Mouse (Mus musculus): ENCODE results near the gene Aatf. TPM values are rescaled to one million over a fixed set of nuclear protein-coding genes. Genes with fewer than 3 reads are reported as not detected.

Gene Aatf
- polyA plus RNA-seq, 1 experiment from 2014 or later: 28.2 TPM

DNA sequence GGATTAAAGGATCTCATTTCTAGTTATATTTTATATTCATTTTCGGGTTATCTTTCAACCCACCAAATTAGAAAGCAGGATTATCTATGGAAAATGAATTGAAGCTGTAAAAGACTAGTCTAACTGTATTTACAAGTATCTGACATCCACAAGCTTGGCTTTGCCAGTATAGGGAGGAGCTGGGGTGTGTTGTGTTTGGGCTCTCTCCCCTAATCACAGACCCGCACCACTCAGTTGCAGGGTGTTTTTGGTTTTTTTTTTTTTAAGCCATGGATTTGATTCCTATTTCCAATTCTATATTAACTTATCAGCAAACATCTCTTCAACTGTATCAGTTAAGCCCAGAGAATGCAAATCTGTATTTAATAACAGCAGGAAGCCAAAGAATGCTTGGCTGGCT lies 4.1 kb upstream of the Aatf start:
- Histone ChIP-seq H3K36me3 (ENCODE audit: control insufficient read depth, insufficient read depth, low read length) (no peaks in the 10 kb centered on the region), H3K27me3 (ENCODE audit: control insufficient read depth, insufficient read depth, low read length) (peaks cover 76% of the 10 kb centered on the region), H3K4me3 (ENCODE audit: low read depth, low read length) (no peak overlapping the region), H3K9me3 (replicated peaks; ENCODE audit: control insufficient read depth, low read length) (no peaks in the 10 kb centered on the region), H3K4me2 (no peak overlapping the region), H3K4me1 (ENCODE audit: control insufficient read depth, insufficient read depth, low read length) (peaks cover 7% of the 10 kb centered on the region; the same call in 1 of the 2 replicates), H3K9ac (ENCODE audit: low read depth, low read length) (no peak overlapping the region), H3K27ac (ENCODE audit: low read depth, low read length) (no peak overlapping the region)
- 38% methylated on average over 2 of the region's 2 CpGs for WGBS (ENCODE audit: insufficient replicate concordance)
- ATAC-seq (replicated peaks; ENCODE audit: insufficient number of reproducible peaks, low FRiP score, low TSS enrichment): no peak

DNA sequence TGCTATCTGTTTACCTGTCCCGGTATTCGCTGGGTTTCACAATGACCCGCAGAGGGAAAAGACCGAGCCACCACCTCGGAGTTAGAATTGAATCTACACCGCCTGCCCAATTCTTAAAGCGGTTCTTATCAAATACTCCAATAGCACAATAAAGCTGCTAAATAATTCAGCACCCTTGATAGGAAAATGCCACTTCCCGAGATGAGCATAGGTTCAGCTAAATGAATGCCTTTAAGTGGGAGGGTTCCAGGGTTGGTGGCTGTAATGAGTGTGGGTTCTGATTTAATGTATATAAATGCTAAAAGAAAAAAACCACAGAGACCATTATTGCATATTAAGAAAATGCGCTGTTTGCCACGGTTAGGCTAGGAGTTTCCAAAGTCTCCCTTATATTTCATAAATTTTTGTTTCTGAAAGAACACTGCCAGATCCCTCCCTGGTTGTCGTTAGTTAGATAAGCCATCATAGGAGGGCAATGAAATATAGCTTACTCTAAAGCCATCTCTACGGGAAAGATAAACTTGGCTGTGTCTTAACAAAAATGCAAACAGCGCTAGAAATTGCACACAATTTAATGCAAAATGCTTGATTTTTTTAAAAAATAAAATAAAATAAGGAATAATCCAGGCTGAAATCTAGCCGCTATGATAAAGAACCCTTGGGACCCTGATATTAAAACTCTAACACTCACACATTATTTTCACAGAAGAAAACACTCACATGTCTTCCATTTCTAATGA lies 3.3 kb upstream of the Aatf start:
- no peak overlapping the region for H3K4me2 ChIP-seq
- peaks cover 68% of the 10 kb centered on the region for H3K27me3 ChIP-seq (ENCODE audit: control insufficient read depth, insufficient read depth, low read length)
- no peak overlapping the region for H3K9ac ChIP-seq (ENCODE audit: low read depth, low read length)
- no peak overlapping the region for H3K27ac ChIP-seq (ENCODE audit: low read depth, low read length)
- no peaks in the 10 kb centered on the region for H3K9me3 ChIP-seq (replicated peaks; ENCODE audit: control insufficient read depth, low read length)
- WGBS (ENCODE audit: insufficient replicate concordance): 12% methylated on average over 14 of the region's 14 CpGs
- no peak overlapping the region for H3K4me3 ChIP-seq (ENCODE audit: low read depth, low read length)
- H3K4me1 ChIP-seq (ENCODE audit: control insufficient read depth, insufficient read depth, low read length): peaks cover 12% of the 10 kb centered on the region
- H3K36me3 ChIP-seq (ENCODE audit: control insufficient read depth, insufficient read depth, low read length): no peaks in the 10 kb centered on the region
- ATAC-seq (replicated peaks; ENCODE audit: insufficient number of reproducible peaks, low FRiP score, low TSS enrichment): no peak

DNA sequence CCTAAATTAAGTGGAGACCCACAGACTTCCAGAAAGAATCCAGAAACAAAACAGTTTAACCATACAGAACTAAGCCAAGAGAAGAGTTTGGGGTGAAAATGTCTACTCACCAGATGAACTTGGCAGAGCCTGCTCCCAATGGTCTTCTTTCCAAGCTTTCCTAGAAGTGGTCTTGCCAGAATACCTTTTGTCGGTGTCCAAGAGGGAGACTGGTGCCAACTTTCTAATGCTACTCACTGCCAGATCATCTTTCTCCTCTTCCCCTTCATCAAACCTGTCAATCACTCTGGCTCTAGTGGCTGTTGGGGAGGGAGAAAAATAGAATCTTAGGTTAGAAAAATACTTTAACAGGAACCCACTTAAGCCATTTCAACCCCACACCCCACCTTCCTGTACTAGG lies 1.3 kb downstream of the Aatf start:
- ATAC-seq (replicated peaks; ENCODE audit: insufficient number of reproducible peaks, low FRiP score, low TSS enrichment): no peak
- H3K9ac ChIP-seq (ENCODE audit: low read depth, low read length): no peak overlapping the region

DNA sequence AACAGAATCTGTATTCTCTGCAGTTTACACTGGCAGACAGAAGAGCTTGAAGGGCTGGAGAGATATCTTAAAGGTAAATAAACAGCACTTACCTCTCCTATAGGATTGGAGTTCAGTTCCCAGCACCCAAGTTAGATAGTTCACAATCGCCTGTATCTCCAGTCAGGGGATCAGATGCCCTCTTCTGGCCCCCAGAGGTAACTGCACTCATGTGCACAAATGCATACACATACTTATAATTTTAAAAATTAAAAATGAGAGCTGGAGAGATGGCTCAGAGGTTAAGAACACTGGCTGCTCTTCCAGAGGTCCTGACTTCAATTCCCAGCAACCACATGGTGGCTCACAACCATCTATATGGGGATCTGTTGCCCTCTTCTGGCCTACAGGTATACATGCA lies 9.0 kb downstream of the Aatf start:
- ATAC-seq (replicated peaks; ENCODE audit: insufficient number of reproducible peaks, low FRiP score, low TSS enrichment): no peak
- no peaks in the 10 kb centered on the region for H3K27me3 ChIP-seq (ENCODE audit: control insufficient read depth, insufficient read depth, low read length)
- H3K4me2 ChIP-seq: no peak overlapping the region
- WGBS (ENCODE audit: insufficient replicate concordance): 94% methylated on average over 1 of the region's 1 CpGs
- no peak overlapping the region for H3K9ac ChIP-seq (ENCODE audit: low read depth, low read length)
- H3K9me3 ChIP-seq (replicated peaks; ENCODE audit: control insufficient read depth, low read length): 0 out of 2 replicates have a peak, but pooled peaks cover 3% of the 10 kb centered on the region
- H3K4me1 ChIP-seq (ENCODE audit: control insufficient read depth, insufficient read depth, low read length): no peaks in the 10 kb centered on the region
- H3K36me3 ChIP-seq (ENCODE audit: control insufficient read depth, insufficient read depth, low read length): peaks cover 6% of the 10 kb centered on the region
- no peak overlapping the region for H3K27ac ChIP-seq (ENCODE audit: low read depth, low read length)
- no peak overlapping the region for H3K4me3 ChIP-seq (ENCODE audit: low read depth, low read length)

More for the DNA sequence above, 1.3 kb downstream of the Aatf start:
- H3K9me3 ChIP-seq (replicated peaks; ENCODE audit: control insufficient read depth, low read length): no peaks in the 10 kb centered on the region
- no peak overlapping the region for H3K4me3 ChIP-seq (ENCODE audit: low read depth, low read length)
- H3K27ac ChIP-seq (ENCODE audit: low read depth, low read length): no peak overlapping the region
- peaks cover 28% of the 10 kb centered on the region for H3K27me3 ChIP-seq (ENCODE audit: control insufficient read depth, insufficient read depth, low read length)
- peaks cover 12% of the 10 kb centered on the region for H3K4me1 ChIP-seq (ENCODE audit: control insufficient read depth, insufficient read depth, low read length)
- 91% methylated on average over 1 of the region's 1 CpGs for WGBS (ENCODE audit: insufficient replicate concordance)
- H3K4me2 ChIP-seq: peak overlapping the region; percentile 93; the same call in 1 of the 2 replicates
- H3K36me3 ChIP-seq (ENCODE audit: control insufficient read depth, insufficient read depth, low read length): peaks cover 3% of the 10 kb centered on the region

DNA sequence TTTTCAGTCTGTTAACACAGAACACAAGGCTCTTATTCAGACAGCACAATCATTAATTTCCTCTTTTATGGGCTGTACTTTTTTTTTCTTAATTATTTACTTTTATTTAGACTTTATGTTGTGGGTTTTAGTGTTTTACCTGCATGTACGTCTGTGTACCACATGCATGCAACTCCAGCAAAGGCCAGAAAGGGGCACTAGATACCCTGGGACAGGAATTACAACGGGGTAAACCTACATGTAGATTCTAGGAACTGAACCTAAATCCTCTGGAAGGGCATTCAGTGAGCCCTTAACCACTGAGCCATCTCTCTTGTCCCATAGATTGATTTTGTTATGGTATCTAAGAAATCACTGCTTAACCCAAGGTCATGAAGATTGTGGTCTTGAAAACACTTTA lies 15.4 kb downstream of the Aatf start:
- no peaks in the 10 kb centered on the region for H3K27me3 ChIP-seq (ENCODE audit: control insufficient read depth, insufficient read depth, low read length)
- 66% methylated on average over 2 of the region's 2 CpGs for WGBS (ENCODE audit: insufficient replicate concordance)
- no peaks in the 10 kb centered on the region for H3K9me3 ChIP-seq (replicated peaks; ENCODE audit: control insufficient read depth, low read length)
- H3K4me3 ChIP-seq (ENCODE audit: low read depth, low read length): no peak overlapping the region
- H3K36me3 ChIP-seq (ENCODE audit: control insufficient read depth, insufficient read depth, low read length): no peaks in the 10 kb centered on the region
- no peak overlapping the region for H3K4me2 ChIP-seq
- ATAC-seq (replicated peaks; ENCODE audit: insufficient number of reproducible peaks, low FRiP score, low TSS enrichment): no peak
- H3K27ac ChIP-seq (ENCODE audit: low read depth, low read length): no peak overlapping the region
- H3K9ac ChIP-seq (ENCODE audit: low read depth, low read length): no peak overlapping the region
- H3K4me1 ChIP-seq (ENCODE audit: control insufficient read depth, insufficient read depth, low read length): no peaks in the 10 kb centered on the region

DNA sequence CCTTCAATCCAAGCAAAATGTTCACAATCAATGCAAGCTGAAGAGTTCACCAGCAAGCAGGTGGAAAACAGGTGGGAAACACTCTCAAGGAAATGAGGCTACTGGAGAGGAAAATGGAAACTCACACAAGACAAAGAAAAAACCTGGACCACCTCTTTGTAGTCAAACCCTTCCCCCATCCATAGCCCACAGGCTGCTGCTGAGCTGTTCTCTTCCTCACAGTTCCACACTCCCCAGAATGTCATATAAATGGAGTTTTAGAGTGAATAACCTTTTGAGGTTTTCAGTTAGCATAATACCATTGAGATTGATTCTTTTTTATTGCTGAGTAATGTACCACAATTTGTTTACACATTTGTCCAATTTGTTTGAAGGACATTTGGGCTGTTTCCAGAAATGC lies 16.4 kb downstream of the Aatf start:
- H3K4me3 ChIP-seq (ENCODE audit: low read depth, low read length): no peak overlapping the region
- no peaks in the 10 kb centered on the region for H3K36me3 ChIP-seq (ENCODE audit: control insufficient read depth, insufficient read depth, low read length)
- ATAC-seq (replicated peaks; ENCODE audit: insufficient number of reproducible peaks, low FRiP score, low TSS enrichment): no peak

DNA sequence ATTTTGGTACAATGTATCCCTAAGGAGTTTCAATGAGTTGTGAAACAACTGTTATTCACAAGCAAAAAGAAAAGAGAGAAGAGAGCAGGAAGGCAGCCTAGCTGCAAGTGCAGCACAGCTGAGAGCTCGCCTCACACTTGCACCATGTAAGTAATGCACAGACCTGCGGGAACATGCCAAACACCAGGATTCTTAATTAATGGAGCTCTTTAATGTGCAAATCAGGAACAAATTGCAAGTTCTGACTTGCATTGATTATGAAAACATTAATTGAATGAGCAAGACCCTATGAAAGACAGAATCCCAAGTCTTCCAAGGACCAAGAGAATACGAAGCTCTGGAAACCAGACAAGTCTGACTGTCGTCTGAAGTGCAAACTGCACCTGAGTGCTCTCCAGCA lies 17.5 kb downstream of the Aatf start:
- 76% methylated on average over 4 of the region's 4 CpGs for WGBS (ENCODE audit: insufficient replicate concordance)
- ATAC-seq (replicated peaks; ENCODE audit: insufficient number of reproducible peaks, low FRiP score, low TSS enrichment): no peak

More for the DNA sequence above, 16.4 kb downstream of the Aatf start:
- Histone ChIP-seq H3K9me3 (replicated peaks; ENCODE audit: control insufficient read depth, low read length) (no peaks in the 10 kb centered on the region), H3K4me2 (no peak overlapping the region), H3K27me3 (ENCODE audit: control insufficient read depth, insufficient read depth, low read length) (no peaks in the 10 kb centered on the region), H3K27ac (ENCODE audit: low read depth, low read length) (no peak overlapping the region), H3K4me1 (ENCODE audit: control insufficient read depth, insufficient read depth, low read length) (no peaks in the 10 kb centered on the region), H3K9ac (ENCODE audit: low read depth, low read length) (no peak overlapping the region)

DNA sequence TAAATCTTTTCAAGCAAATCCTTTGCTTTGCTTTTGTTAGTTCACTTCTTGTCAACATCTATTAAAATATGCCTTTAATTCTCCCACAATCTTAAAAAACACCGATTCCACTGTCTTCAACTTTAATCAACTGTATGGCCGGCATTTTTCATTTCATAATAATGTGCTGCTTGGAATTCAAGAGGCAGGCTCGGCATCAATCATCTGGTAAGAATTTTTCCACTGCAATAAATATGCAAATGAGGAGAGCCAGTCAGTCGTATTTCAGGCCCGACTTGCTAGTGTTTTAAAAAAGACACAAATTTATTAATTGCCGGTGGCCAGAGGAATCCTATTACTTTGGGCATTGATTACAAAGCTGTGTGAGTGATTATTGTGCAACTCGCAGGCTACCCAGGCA lies 31.7 kb downstream of the Aatf start:
- no peak overlapping the region for H3K4me2 ChIP-seq
- ATAC-seq (replicated peaks; ENCODE audit: insufficient number of reproducible peaks, low FRiP score, low TSS enrichment): no peak
- no peaks in the 10 kb centered on the region for H3K4me1 ChIP-seq (ENCODE audit: control insufficient read depth, insufficient read depth, low read length)
- no peak overlapping the region for H3K27ac ChIP-seq (ENCODE audit: low read depth, low read length)
- 83% methylated on average over 7 of the region's 7 CpGs for WGBS (ENCODE audit: insufficient replicate concordance)
- H3K4me3 ChIP-seq (ENCODE audit: low read depth, low read length): no peak overlapping the region
- H3K9me3 ChIP-seq (replicated peaks; ENCODE audit: control insufficient read depth, low read length): no peaks in the 10 kb centered on the region
- H3K27me3 ChIP-seq (ENCODE audit: control insufficient read depth, insufficient read depth, low read length): no peaks in the 10 kb centered on the region
- no peaks in the 10 kb centered on the region for H3K36me3 ChIP-seq (ENCODE audit: control insufficient read depth, insufficient read depth, low read length)
- no peak overlapping the region for H3K9ac ChIP-seq (ENCODE audit: low read depth, low read length)

More for the DNA sequence above, 17.5 kb downstream of the Aatf start:
- Histone ChIP-seq H3K4me2 (no peak overlapping the region), H3K36me3 (ENCODE audit: control insufficient read depth, insufficient read depth, low read length) (peaks cover 5% of the 10 kb centered on the region), H3K9ac (ENCODE audit: low read depth, low read length) (no peak overlapping the region), H3K27me3 (ENCODE audit: control insufficient read depth, insufficient read depth, low read length) (no peaks in the 10 kb centered on the region), H3K4me3 (ENCODE audit: low read depth, low read length) (no peak overlapping the region), H3K27ac (ENCODE audit: low read depth, low read length) (no peak overlapping the region), H3K4me1 (ENCODE audit: control insufficient read depth, insufficient read depth, low read length) (no peaks in the 10 kb centered on the region), H3K9me3 (replicated peaks; ENCODE audit: control insufficient read depth, low read length) (no peaks in the 10 kb centered on the region)

DNA sequence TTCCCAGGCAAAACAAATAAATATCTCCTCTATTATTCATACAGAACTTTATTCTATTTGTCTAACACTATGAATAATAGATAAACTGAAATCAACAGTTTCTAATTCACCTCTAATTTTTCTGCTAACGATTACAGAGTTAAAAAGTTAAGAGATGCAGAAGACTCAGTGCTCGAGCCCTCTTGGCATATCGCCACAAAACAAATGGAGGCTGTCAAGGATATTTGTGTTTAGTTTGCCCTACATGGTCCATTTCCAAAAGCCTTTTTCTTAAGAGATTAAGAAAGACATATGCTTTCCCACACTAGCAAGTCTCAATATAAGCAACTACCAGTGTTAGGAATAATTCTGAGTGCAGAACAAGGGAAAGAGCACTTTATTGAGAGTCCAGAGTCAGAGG lies 32.9 kb downstream of the Aatf start:
- no peak for ATAC-seq (replicated peaks; ENCODE audit: insufficient number of reproducible peaks, low FRiP score, low TSS enrichment)
- no peak overlapping the region for H3K4me3 ChIP-seq (ENCODE audit: low read depth, low read length)

More for the DNA sequence above, 32.9 kb downstream of the Aatf start:
- no peaks in the 10 kb centered on the region for H3K9me3 ChIP-seq (replicated peaks; ENCODE audit: control insufficient read depth, low read length)
- no peaks in the 10 kb centered on the region for H3K27me3 ChIP-seq (ENCODE audit: control insufficient read depth, insufficient read depth, low read length)
- no peak overlapping the region for H3K9ac ChIP-seq (ENCODE audit: low read depth, low read length)
- WGBS (ENCODE audit: insufficient replicate concordance): 78% methylated on average over 3 of the region's 3 CpGs
- no peaks in the 10 kb centered on the region for H3K4me1 ChIP-seq (ENCODE audit: control insufficient read depth, insufficient read depth, low read length)
- H3K36me3 ChIP-seq (ENCODE audit: control insufficient read depth, insufficient read depth, low read length): no peaks in the 10 kb centered on the region
- no peak overlapping the region for H3K27ac ChIP-seq (ENCODE audit: low read depth, low read length)
- no peak overlapping the region for H3K4me2 ChIP-seq
